Mouse (Mus musculus) kidney, embryonic 14.5 days (tissue): ENCODE measurements at regions not wholly inside any gene's neighbourhood (a gene's known extent, or its start where the extent isn't known, plus 50 kb on each side); places are given as distances from the start of the nearest gene placed in this dataset.

ENCODE experiments used
- ATAC-seq: fragments of 200-750 bp; cut with Nextera tagmentation; 2 replicates; pipeline ENCODE4 v1.8.0; 2017; ENCODE audit warnings: moderate number of reproducible peaks, mild to moderate bottlenecking, moderate TSS enrichment, moderate library complexity; ENCODE audit not compliant: low FRiP score, low TSS enrichment
- H3K27ac ChIP-seq: fragments of 300-500 bp; sonication (generic); 2 replicates; pipeline ENCODE4 v1.5.1; 2014; ENCODE audit warnings: low read depth, mild to moderate bottlenecking, low read length, moderate library complexity, mixed read lengths
- H3K27me3 ChIP-seq: fragments of 300-500 bp; sonication (generic); 2 replicates; pipeline ENCODE4 v1.6.1; 2014; ENCODE audit warnings: mild to moderate bottlenecking, low read length; ENCODE audit not compliant: control insufficient read depth, insufficient read depth
- H3K36me3 ChIP-seq: fragments of 300-500 bp; sonication (generic); 2 replicates; pipeline ENCODE4 v1.6.1; 2014; ENCODE audit warnings: low read length, mixed read lengths; ENCODE audit not compliant: control insufficient read depth, insufficient read depth
- H3K4me1 ChIP-seq: fragments of 300-500 bp; sonication (generic); 2 replicates; pipeline ENCODE4 v1.6.1; 2014; ENCODE audit warnings: low read length, mixed read lengths; ENCODE audit not compliant: control insufficient read depth, insufficient read depth
- H3K4me2 ChIP-seq: fragments of 300-500 bp; sonication (generic); replicated peaks from 2 replicates; pipeline ENCODE4 v1.6.1; 2014; ENCODE audit warnings: low read depth, mild to moderate bottlenecking, low read length
- H3K4me3 ChIP-seq: fragments of 300-500 bp; sonication (generic); 2 replicates; pipeline ENCODE4 v1.5.1; 2014; ENCODE audit warnings: mild to moderate bottlenecking, low read length
- H3K9ac ChIP-seq: fragments of 300-500 bp; sonication (generic); 2 replicates; pipeline ENCODE4 v1.6.1; 2014; ENCODE audit warnings: low read depth, mild to moderate bottlenecking, low read length, moderate library complexity
- H3K9me3 ChIP-seq: fragments of 300-500 bp; sonication (generic); 2 replicates; pipeline ENCODE4 v1.6.1; 2016; ENCODE audit warnings: low read length; ENCODE audit not compliant: control insufficient read depth
- WGBS: fragments of 180-500 bp; shearing (Covaris S2); extraction: QIAGEN DNeasy Blood & Tissue Kit; methylation state at CpG from one replicate; pipeline ENCODE4 v1.1.7; 2014; 5-methylcytosine and 5-hydroxymethylcytosine counted together

DNA sequence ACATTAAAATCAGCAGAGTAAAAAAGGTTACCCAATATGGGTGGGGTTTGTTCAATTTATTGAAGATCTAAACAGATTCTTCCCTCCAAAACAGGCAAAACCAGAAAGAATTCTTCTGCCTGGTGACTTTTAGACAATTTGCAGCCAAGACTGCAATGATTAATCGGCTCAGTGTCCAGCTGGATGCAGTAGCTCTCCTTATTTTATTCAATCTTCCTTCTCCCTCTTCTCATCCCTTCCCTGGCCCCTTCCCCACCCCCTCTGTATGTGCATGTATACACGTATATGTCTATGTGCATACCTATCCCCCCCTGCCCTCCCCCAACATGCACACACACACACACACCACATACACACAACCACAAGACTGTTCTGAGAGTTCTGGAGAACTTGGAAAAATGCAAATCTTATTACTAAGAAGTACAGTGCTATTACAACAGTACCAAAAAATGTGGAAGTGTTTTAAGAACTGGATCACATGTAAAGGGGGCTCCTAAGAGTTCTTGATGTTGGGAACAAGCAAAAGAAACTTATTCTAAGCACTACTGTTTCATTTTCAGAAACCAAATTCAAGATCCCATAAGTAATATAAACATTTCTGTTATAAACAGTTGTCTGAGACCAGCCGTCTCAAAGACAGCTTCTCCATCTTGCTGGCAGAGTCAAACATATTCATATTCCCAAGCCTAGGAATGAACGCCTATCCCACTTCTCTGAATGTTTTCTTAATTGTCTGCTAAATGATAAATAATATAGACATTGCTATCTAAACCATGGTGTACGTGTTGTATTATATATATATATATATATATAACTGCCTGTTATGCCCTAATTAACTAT lies 229.5 kb downstream of the Mreg start:
- no peak overlapping the region for H3K27ac ChIP-seq
- 80% methylated on average over 5 of the region's 5 CpGs for WGBS
- no peaks in the 10 kb centered on the region for H3K27me3 ChIP-seq
- no peaks in the 10 kb centered on the region for H3K4me1 ChIP-seq
- no peak overlapping the region for H3K9ac ChIP-seq
- H3K4me2 ChIP-seq: no peak overlapping the region
- H3K9me3 ChIP-seq: no peaks in the 10 kb centered on the region
- H3K4me3 ChIP-seq: no peak overlapping the region
- no peak for ATAC-seq
- H3K36me3 ChIP-seq: no peaks in the 10 kb centered on the region

DNA sequence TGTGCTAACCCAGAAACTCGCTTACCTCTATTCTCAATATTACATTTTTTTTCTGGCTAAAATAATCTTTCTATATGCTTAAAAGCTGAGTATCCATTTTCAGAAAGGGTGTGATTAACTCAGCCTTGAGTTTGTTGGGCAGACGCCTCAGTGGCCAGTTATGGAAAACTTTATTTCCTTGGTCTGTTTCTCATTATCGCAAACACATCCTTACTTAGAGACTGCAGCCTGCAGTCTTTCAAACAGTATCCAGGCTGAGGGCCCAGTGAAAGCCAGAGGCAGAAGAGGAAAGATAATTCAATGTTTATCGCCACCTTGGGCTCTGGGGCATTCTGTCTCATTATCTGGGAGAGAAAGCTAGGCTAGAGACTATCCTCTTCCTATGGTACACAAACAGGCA lies 231.5 kb downstream of the Mreg start:
- WGBS: 84% methylated on average over 4 of the region's 4 CpGs
- ATAC-seq: no peak

GRCm38 (mm10) chr1:71979261-71979660 lies 232.8 kb downstream of the Mreg start:
- Histone ChIP-seq H3K4me2 (no peak overlapping the region), H3K4me1 (no peaks in the 10 kb centered on the region), H3K9me3 (no peaks in the 10 kb centered on the region), H3K36me3 (no peaks in the 10 kb centered on the region), H3K9ac (no peak overlapping the region), H3K4me3 (no peak overlapping the region), H3K27me3 (no peaks in the 10 kb centered on the region), H3K27ac (no peak overlapping the region)
- ATAC-seq: no peak
- 75% methylated on average over 4 of the region's 4 CpGs for WGBS

More for the DNA sequence above, 231.5 kb downstream of the Mreg start:
- Histone ChIP-seq H3K27ac (no peak overlapping the region), H3K27me3 (no peaks in the 10 kb centered on the region), H3K4me3 (no peak overlapping the region), H3K9me3 (no peaks in the 10 kb centered on the region), H3K4me1 (no peaks in the 10 kb centered on the region), H3K4me2 (no peak overlapping the region), H3K9ac (no peak overlapping the region), H3K36me3 (no peaks in the 10 kb centered on the region)

- no peak overlapping the region for H3K4me2 ChIP-seq
- H3K27ac ChIP-seq: no peak overlapping the region
- no peaks in the 10 kb centered on the region for H3K4me1 ChIP-seq
- H3K27me3 ChIP-seq: no peaks in the 10 kb centered on the region
- no peaks in the 10 kb centered on the region for H3K36me3 ChIP-seq
- 83% methylated on average over 5 of the region's 5 CpGs for WGBS
- H3K9ac ChIP-seq: no peak overlapping the region
- no peak for ATAC-seq
- H3K9me3 ChIP-seq: no peaks in the 10 kb centered on the region
- H3K4me3 ChIP-seq: no peak overlapping the region
These were observed 234.7 kb downstream of the Mreg start for GRCm38 (mm10) chr1:71977361-71977760.

GRCm38 (mm10) chr1:71974715-71975114 lies 237.4 kb downstream of the Mreg start:
- Histone ChIP-seq H3K9me3 (no peaks in the 10 kb centered on the region), H3K27ac (no peak overlapping the region), H3K4me1 (no peaks in the 10 kb centered on the region), H3K27me3 (no peaks in the 10 kb centered on the region), H3K4me2 (no peak overlapping the region), H3K36me3 (no peaks in the 10 kb centered on the region), H3K4me3 (no peak overlapping the region), H3K9ac (no peak overlapping the region)
- WGBS: 66% methylated on average over 4 of the region's 4 CpGs
- no peak for ATAC-seq

GRCm38 (mm10) chr1:71971943-71972342 lies 240.2 kb downstream of the Mreg start:
- H3K4me1 ChIP-seq: no peaks in the 10 kb centered on the region
- no peak overlapping the region for H3K27ac ChIP-seq
- no peaks in the 10 kb centered on the region for H3K27me3 ChIP-seq
- no peak overlapping the region for H3K4me3 ChIP-seq
- H3K9ac ChIP-seq: no peak overlapping the region
- no peak for ATAC-seq
- H3K9me3 ChIP-seq: no peaks in the 10 kb centered on the region
- H3K36me3 ChIP-seq: no peaks in the 10 kb centered on the region
- H3K4me2 ChIP-seq: no peak overlapping the region
- 90% methylated on average over 6 of the region's 6 CpGs for WGBS

DNA sequence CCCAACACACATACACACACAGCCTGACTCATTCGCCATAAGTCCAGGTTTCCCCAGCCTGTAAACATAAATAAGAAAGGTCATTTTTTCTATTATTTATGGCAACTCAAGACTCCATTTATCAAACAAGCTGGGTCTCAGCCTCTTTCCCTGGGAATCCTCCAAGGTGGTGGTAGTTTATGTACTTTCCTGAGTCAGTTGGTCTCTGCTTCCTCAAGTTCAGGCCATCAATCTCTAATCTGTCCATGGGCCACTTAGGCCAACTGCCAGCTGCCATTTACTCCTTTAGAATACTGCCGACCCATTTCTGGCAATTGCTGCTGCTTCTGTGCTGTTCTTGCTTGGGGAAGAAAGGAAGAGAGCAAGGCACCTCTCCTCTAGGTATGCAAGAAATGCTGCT lies 241.3 kb downstream of the Mreg start:
- ATAC-seq: no peak
- Histone ChIP-seq H3K27me3 (no peaks in the 10 kb centered on the region), H3K4me3 (no peak overlapping the region), H3K9ac (no peak overlapping the region), H3K4me2 (no peak overlapping the region), H3K27ac (no peak overlapping the region), H3K4me1 (no peaks in the 10 kb centered on the region), H3K9me3 (no peaks in the 10 kb centered on the region), H3K36me3 (no peaks in the 10 kb centered on the region)
- 50% methylated on average over 2 of the region's 2 CpGs for WGBS

- ATAC-seq: no peak
- no peaks in the 10 kb centered on the region for H3K27me3 ChIP-seq
- no peak overlapping the region for H3K4me2 ChIP-seq
- no peak overlapping the region for H3K4me3 ChIP-seq
- WGBS: 90% methylated on average over 6 of the region's 6 CpGs
- H3K4me1 ChIP-seq: no peaks in the 10 kb centered on the region
- no peak overlapping the region for H3K9ac ChIP-seq
- no peaks in the 10 kb centered on the region for H3K36me3 ChIP-seq
- H3K27ac ChIP-seq: no peak overlapping the region
- no peaks in the 10 kb centered on the region for H3K9me3 ChIP-seq
These were observed 244.5 kb downstream of the Mreg start for GRCm38 (mm10) chr1:71967574-71968104.

GRCm38 (mm10) chr1:71964450-71965126 lies 247.5 kb downstream of the Mreg start:
- Histone ChIP-seq H3K27me3 (no peaks in the 10 kb centered on the region), H3K27ac (no peak overlapping the region), H3K9ac (no peak overlapping the region), H3K4me1 (no peaks in the 10 kb centered on the region), H3K4me2 (no peak overlapping the region), H3K36me3 (no peaks in the 10 kb centered on the region), H3K9me3 (no peaks in the 10 kb centered on the region), H3K4me3 (no peak overlapping the region)
- no peak for ATAC-seq
- WGBS: 82% methylated on average over 4 of the region's 4 CpGs
